Mouse (Mus musculus) ovary, postnatal 14 days (tissue): ENCODE measurements around the gene Kcnn1.

Experiments
- DNase-seq: peaks from one replicate; pipeline ENCODE4 v3.0.0; 2022; ENCODE audit warnings: low spot score

Kcnn1 gene

GRCm38 (mm10) chr8:70892896-70893655 is 30.0 kb upstream of the Kcnn1 start:
- DNase-seq, result no peak

DNA sequence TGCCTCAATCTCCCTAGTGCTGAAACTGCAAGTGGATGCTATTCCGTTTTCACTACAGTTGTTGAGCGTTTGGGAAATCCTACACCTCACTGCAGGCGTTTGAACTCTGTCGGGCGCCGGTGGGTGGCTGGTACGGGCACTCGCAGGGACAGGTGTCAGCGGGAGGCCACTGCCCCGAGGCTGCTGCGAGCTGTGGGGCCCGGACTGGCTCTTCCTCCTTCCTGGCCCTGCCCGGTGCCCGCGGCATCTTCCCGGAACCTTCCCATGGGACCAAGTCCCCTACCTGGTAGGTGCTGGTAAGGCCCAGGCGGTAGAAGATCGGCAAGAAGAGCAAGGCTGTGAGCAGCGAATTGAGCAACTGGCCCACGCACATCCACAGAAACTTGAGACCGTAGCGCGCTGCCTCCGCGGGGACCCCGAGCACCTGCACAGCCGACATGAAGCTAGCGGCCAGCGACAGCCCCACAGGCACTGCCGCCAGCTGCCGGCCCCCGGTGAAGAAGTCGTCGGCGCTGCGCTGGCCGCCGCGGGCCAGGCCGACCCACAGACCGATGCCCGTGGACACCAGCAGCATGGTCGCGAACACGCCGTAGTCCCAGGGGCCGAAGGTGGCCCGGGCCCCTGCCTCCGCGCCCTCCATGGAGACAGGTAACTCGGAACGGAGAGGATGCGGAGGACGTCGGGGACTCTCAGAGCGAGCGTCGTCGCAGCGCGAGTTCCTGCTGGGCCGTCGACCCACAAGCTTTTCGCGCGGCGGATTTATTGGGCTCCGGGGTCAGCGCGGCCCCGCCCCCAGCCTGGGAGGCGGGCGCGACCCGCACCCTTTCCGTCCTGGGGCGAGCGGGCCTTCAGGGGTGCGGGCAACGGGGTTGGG is 29.2 kb upstream of the Kcnn1 start, which contains the start of gene Slc5a5:
Slc5a5 (minus strand) TSS at position 736 of the 874 bp plus-strand sequence.
- no peak for DNase-seq

DNA sequence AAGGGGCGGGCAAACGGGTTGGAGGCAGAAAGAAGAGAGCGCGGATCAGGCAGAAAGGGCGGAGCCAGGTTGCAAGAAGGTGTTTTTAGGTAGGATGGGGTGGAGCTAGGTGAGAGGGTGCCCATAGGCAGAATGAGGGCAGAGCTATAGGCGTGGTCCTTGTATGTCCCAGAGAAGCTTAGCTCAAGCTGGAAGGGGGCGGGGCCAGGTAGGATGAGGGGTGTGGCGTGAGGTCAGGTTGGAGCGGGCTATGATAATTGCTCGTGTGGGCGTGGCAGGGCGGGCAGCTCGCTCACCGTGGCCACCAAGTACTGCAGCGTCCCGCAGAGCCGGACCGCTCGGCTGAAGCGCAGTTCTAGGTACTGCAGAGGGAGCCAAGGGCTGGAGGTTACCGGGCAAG is 28.3 kb upstream of the Kcnn1 start:
- no peak for DNase-seq

DNA sequence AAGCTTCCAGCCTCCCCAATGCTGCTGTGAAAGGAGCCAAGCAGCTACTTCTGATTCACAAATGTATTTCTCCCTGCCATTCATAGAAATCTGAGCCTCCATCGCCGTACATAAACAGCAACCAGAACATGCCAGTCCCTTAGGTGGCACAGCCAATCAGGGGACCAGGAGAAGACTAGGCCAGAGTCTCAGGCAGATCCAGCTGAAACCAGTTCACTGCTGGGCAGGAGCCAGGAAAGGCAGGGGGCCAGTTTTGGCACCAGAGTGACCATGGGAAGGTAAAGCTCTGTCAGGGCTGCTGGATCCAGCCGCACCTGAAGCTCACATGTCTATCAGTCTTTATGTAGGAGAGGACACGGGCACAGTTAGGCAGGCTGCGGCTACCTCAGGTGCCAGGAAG is 27.6 kb upstream of the Kcnn1 start:
- DNase-seq, result no peak

DNA sequence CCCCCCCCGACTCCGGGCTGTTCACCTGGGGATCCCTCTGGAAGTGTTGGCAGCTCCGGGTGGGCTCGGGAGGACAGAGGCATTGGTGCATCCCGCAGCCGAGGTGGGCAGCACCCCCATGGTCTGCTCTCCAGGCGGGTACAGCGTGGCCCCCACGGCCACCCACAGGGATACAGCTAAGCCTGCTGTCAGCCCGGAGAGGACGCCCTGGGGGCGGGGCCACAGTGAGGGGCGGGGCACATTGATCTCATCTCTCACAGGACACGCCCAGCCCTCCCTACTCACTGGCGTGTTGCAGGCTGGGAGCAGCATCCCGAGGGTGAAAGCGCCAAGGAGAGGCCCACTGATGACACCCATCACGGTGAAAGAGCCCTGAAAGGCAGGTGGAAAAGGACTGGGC is 24.6 kb upstream of the Kcnn1 start:
- no peak for DNase-seq

DNA sequence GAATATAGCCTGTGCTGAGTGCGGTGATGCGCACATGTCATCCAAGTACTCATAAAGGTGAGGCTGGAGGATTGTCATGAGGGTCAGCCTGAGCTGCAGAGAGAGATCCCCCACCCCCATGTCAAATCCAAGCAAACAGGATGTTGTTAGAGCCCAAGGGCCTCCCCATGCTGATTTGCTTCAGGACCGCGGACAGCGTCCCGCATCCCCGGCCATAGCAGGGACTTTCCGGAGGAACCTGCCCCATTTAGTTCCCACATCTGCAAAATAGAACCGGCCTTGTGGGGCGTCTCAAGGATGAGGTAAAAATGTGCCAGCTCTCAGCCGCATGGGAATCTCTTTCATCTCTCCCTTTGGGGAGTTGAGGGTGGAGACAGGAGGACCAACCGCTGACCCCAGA is 22.6 kb upstream of the Kcnn1 start:
- no peak for DNase-seq

DNA sequence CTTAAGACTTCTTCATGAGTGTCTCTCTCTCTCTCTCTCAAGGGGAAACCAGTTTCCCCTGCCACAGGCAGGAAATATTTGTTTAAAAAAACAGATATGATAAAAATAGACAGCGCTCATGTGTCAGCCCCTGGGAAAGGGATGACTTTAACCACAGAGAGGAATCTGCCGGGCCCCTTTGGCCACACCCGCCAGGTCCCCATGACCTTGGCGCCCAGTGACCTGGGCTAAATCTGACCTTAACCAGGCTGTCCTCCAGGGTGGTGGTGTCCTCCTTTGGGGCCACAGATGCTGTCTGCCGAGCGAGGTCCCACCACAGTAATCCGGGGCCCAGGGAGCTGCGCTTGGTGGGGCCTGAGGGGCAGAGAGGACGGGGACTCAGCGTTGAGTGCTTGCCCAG is 21.6 kb upstream of the Kcnn1 start:
- no peak for DNase-seq

- no peak for DNase-seq
These were observed 21.1 kb upstream of the Kcnn1 start for GRCm38 (mm10) chr8:70884186-70884585.

- no peak for DNase-seq
These were observed 17.5 kb upstream of the Kcnn1 start for GRCm38 (mm10) chr8:70880546-70880945.

GRCm38 (mm10) chr8:70880126-70880525 is 17.1 kb upstream of the Kcnn1 start:
- no peak for DNase-seq

GRCm38 (mm10) chr8:70879500-70879899 is 16.4 kb upstream of the Kcnn1 start:
- no peak for DNase-seq

- DNase-seq, result no peak
These were observed 15.1 kb upstream of the Kcnn1 start for GRCm38 (mm10) chr8:70878178-70878577.

- no peak for DNase-seq
These were observed 13.3 kb upstream of the Kcnn1 start for GRCm38 (mm10) chr8:70876382-70876781.

DNA sequence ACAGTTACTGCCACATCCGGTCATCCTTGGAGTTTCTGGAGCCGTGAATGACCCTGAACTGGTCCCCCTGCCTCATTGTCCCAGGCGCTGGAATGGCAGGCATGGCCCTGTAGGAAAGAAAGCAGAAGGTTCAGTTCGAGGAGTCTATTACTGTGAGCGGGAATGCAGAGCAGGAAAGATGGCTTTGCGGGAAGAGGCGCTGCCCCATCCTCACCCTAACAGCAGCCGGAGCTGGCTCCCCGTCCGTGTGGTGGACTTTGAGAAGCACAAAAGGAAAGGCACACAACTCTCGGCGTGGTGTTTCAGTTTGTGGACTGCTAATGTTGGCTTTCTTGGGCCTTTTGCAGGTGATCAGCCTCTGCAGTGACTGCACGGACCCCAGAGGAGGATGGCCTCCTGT is 11.4 kb upstream of the Kcnn1 start:
- DNase-seq, result no peak

GRCm38 (mm10) chr8:70873364-70873985 is 10.4 kb upstream of the Kcnn1 start, which contains the start of gene Ccdc124:
Gene Ccdc124 (minus strand): TSS chr8:70873935.
- peak; percentile 97 for DNase-seq

- no peak for DNase-seq
These were observed 9.7 kb upstream of the Kcnn1 start for GRCm38 (mm10) chr8:70872643-70873363.

DNA sequence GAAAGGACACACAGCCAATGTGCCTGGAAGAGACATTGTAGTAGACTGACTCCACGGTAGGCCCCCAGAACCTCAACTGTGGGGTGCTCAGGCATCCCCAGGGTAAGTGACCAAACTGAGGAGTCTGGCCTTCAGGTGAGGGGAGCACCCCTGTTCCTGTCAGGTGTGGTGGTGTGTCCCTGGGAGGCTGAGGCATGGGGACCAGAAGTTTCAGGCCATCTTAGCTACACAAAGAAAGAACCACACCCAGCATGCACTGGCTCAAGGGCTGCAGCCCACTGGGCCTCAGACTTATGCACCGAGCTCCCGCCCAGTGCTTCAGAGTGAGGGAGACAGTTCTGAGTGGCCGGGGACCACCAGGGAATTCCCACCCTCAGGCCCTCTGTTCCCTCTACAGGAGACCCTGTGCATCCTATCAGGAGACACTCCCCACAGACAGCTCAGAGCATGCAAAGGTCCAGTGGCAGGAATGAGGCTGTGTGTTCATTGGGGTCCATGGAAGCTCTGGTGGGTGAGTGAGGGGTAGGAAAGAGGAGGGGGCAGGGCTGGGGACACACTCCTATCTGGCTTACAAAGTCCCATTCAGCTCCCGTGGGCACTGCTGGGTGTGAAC is 8.2 kb upstream of the Kcnn1 start:
- no peak for DNase-seq

GRCm38 (mm10) chr8:70869601-70870041 is 6.6 kb upstream of the Kcnn1 start:
- peak; percentile 68 for DNase-seq

- no peak for DNase-seq
These were observed 6.1 kb upstream of the Kcnn1 start for GRCm38 (mm10) chr8:70869199-70869571.

GRCm38 (mm10) chr8:70868559-70869198 is 5.6 kb upstream of the Kcnn1 start:
- DNase-seq, result no peak

DNA sequence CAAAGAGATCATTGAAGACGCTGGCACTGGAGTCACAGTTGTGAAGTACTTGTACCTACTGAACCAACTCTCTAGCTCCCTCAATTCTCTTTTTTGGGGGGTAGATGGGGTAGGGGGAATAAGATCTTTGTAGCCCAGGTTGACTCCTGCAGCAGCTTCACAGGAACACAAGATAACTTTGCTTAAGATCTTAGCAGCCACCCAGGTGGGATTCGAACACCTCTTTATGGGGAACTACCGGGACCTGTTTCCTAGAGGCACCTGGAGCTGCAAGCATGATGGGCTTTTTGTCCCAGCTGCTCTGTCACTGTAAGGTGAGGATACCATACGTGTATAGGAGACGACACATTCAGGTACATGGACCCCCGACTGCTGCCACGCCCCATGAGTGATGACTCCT is 3.5 kb upstream of the Kcnn1 start:
- DNase-seq, result no peak
